Mouse (Mus musculus) kidney, postnatal 36 days (tissue): ENCODE measurements around the gene Psmb10.

ENCODE experiments used
- DNase-seq, 2 experiments: peaks; one replicate each; pipeline ENCODE4 v3.0.0; 2021 to 2022; ENCODE audit warnings: mixed read lengths in 2 of 2

Gene Psmb10

DNA sequence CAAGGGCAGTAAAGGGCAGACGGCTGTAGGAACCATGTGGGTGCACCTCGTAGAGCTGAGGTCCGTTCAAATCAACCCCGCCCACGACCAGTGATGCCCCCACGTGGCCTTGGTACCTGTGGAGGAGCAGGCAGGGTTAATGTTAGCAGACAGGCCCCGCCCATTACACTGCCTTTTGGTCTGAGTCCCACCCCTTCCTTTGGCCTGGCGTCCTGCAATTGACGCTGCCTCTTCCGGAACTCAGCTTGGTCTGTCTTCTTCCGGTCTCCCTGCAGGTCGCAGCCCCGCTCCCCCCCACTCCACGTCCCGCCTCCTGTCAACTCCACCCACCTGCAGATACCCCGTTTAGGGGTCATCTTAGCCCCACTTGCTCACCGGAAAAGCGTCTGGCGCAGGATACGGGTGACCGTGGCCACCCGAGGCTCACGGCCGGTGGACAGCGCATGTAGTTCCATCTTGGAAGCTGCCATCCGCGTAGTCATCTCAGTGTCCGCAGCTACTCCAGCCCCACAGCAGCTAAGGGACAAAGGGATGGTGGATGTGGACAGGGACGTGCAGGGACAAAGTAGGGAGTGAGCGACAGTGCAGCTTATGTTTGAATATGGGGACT, 1.3 kb downstream of the Psmb10 start:
- peak; percentile 95 to 96 for DNase-seq

DNA sequence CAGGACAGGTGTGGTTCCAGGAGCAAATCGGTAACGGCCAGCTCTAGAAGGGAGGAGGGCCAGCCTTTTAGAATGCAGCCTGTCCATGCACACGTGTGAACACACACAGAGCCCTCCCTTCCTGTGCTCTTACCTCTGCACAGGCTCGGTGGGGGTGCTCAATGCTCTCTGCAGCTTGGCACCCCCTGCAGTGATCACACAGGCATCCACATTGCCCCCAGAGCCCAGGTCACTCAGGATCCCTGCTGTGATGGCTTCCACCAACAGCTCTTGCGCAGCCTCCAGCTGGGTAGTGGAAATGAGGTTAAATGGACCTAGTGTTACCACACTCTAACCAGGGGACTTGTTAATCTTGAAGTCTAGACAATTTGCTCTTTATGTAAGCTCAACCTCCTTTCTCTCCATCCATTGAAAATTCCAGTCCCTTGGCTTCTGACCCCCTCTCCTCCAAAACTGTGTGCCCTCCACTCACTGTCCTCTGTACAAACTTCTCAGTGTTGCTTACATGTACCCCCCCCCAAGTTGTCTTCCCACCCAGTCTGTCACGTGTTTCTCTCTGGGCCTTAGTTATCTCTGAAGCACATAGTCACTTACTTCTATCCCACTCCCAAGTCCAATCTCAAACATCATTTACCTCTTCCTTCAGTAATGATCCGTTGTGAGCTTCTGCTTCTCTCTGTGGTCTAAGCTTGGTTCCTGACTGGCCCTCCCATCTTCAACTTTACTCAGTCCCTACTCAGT, 2.2 kb downstream of the Psmb10 start:
- no peak for DNase-seq

DNA sequence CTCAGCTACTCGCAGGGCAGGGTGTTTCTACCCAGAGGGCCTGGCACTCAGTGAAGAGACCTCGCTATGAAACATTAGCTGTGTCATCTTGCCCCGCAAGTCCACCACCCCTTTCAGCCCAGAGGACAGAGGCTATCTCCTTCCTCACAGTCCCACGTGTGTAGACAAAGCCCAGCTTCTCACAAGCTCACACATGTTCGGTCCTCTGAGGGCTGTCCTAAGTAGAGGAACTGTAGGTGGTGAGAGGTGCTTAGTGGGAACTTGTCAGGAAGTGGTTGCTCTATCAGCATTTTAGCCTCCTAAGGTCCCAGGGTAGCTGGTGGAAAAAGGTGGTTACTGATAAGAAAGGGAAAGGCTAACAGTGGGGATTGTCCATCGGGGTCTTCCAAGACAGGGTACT, 3.1 kb downstream of the Psmb10 start:
- no peak for DNase-seq

- DNase-seq = no peak
Observed at GRCm38 (mm10) chr8:105933762-105934161, 4.5 kb downstream of the Psmb10 start, which contains the start of gene Ctrl. Gene Ctrl (minus strand): TSS chr8:105933862.

DNA sequence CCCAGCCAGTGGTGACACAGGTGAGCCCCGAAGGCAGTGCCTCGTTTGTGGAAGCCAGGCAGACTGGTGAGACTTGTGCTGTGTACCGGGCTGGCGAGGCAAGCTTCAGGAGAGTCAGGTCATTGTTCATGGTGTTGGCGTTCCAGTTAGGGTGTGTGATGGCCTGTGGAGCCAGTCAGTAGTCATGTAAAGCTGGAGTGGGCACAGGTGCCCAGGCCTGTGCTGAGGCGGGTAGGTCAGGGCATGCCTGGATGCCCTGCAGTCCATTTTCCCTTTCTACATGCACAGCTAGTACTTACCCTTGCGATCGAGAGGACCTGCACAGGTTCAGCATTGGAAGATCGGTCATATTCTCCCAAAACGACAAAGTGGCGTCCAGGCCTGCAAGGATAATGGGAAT, 5.7 kb downstream of the Psmb10 start:
- no peak for DNase-seq

DNA sequence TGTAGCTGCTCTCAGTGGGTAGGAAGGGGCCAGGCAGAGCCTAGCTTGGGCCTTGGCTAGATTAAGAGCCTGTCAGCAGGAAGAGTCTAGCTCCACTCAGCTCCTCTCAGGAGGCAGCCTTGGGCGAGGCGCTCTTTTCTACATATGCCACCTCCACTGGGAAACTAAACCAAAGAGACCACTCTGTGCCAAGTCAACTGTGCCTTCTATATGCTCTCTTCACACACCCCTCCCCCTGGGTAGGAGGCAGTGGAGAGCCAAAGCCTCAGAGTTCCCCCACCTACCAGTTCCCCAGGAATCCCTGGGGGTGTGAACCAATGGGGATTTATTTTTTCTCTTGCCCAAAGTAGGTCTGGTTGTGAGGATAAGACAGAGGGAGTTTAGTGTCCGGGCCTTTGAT, 7.0 kb downstream of the Psmb10 start:
- DNase-seq = no peak

DNA sequence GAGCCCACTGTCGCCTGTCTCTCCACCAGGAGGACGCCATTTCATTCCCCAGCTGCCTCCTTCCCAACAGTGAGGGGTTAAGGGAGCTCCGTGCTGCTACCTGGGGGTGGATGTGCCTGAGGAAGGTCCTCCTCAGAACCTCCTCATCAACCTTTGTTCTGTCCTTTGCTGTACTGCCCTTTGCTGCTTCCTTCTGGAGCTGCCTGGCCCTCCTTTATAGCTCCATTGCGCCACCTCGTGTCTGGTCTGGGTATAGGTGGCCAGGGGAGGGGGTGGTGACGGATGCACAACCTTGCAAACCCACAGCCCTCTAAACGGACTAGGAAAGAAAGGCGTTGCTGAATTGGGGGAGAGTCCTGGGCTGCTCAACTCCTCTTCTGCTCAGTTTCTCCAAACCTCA, 7.6 kb downstream of the Psmb10 start:
- DNase-seq = peak; percentile 70 to 90

- DNase-seq = no peak
Observed at GRCm38 (mm10) chr8:105925123-105925522, 13.1 kb downstream of the Psmb10 start.

DNA sequence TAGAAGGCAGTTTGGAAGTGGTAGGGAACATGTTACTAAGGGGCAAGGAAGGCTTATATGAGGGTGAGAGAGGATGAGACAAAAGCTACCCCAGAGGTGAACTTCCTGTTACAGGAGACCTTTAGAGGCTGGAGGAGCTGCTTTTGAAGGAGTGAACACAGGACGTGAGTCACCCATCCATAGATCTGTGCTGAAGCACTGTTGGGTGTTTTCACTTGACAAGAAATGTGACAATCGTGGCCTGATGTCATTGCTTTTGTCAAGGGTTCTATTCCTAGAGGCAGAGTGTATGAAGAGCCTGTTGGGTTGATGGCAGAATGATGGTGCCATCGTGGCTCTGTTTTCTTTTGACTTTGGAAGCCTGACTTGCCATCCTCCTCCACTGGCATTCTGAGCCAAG, 18.9 kb downstream of the Psmb10 start:
- DNase-seq = no peak

DNA sequence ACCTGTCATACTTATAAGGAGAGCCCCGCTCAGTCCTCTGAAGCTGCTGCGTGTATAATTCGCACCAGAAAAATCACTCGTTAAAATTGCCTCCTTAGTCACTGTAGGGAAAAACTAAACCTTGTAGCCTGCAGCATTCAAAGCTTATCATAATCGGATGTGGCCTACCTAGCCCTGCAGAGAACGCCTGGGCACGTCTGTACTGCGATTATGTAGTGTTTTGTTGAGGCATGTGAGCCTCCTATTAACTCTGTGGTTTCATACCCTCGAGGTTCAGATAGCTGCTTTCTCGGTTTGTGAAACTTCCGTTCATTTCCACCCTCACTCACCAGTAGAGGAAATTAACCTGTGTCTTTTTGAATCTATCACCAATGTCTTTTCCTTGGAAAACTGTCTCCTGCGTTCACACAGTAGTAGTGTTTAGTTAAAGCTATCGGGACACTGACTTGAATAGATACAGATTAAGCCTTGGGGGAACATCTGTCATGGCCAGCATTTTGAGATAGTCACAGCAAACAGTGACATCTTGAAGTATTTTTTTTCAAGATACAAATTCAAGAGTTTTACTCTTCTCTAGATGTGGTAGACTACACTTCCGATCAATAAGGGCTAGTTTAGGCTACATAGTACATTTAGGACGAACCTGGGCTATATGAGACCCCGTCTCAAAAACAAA, 37.2 kb downstream of the Psmb10 start:
- no peak for DNase-seq

- DNase-seq = peak; percentile 93 to 96
Observed at GRCm38 (mm10) chr8:105900180-105900940, 37.9 kb downstream of the Psmb10 start, which contains the start of gene Pskh1. Gene Pskh1 (plus strand): TSS chr8:105900441.

DNA sequence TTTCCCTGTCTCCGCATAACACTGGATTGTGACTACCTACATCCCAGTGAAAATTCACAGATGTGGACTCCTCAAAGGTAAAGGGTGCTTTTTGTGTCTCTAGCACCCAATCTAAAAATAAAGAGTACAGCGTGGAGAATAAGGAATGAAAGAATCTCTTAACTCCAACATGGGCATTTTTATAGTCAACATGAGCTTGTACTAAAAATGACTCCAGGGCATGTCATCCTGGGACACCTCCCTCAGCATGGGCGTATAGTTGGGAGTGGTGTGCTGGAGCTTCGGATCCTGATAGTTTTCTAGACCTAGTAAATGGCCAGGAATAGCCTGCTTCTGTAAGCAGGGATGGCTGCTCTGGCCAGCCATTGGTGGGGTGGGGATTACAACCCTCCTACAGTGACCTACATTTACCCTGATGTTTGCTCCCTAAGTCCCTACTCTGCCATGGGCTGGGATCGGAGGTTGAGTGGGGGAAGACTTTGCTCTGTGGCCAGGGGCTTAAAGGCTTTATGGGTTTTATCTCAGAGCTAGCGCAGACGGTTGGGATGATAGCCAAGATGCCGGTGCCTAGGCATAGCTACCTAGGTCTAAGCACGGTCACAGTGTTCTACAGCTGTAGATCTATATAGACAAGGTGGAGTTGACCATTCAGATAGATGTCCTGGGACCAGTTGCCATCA, 40.3 kb downstream of the Psmb10 start:
- no peak for DNase-seq

DNA sequence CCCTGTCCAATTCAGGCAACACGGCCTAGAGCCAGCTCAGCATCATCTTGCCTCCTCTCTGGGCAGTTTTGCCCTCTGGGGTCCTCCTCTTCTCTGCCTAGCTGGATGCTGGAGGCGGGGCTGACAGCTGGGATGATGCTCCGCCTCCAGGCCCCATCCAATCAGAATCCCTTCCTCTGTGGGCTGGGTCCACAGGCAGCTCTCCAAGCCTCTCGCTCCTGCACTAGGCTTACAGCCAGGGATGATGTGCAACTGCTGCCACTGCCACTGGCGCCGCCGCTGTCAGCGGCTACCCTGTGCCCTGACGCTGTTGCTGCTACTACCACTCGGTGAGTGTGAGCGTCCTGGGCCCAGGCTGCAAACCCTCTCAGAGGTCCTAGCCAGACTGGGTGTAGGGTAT, 44.9 kb downstream of the Psmb10 start, which contains the start of gene Nrn1l:
Gene Nrn1l, plus strand, starts transcription at position 229 of the 400 bp plus-strand sequence.
- DNase-seq = peak; percentile 77 to 86

GRCm38 (mm10) chr8:105892432-105892831, 45.8 kb downstream of the Psmb10 start:
- DNase-seq = peak; percentile 18 to 67

GRCm38 (mm10) chr8:105890870-105891269, 47.4 kb downstream of the Psmb10 start:
- no peak for DNase-seq

- no peak for DNase-seq
Observed at GRCm38 (mm10) chr8:105889756-105890465, 48.3 kb downstream of the Psmb10 start.
